Mouse (Mus musculus): ENCODE measurements around the gene Ncoa1.

The Ncoa1 gene

DNA sequence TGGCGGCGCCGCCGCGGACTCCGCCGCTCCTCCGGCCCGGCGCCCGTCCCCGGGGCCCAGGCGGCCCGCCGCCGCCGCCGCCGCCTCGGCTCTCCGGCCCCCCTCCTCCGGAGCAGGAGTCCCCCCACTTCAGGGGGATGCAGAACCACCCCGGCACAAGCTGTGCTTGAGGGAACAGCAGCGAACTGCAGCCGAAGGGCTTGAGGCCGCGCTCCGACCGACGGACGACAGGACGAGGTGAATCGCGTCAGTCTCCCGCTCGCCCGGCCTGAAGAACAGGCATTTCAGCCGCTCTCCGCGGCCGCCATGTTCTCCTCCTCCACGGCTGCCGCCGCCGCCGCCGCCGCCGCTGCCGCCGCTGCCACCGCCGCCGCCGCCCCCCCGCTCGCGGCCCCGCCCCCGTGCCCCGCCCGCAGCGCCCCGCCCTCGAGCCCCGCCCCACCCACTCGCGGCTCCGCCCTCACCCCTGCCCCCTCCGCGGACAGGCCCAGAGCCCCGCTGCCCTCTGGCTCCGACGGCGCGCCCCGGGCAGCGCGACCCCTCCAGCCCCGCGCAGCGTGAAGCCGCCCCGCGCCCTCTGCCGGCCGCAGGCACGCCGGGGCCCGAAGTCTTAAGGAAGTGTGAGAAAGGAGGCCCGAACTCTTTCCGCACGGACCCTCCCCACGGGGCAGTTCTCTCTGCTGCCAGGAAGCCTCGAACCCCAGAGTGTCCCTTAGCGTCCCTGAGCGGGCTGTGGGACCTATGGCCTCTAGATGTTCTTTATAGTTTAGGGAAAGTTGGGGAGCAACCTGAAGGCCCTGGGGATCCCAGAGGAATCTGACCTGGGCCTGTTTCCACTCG, at the start of gene Ncoa1:
TSS of gene Ncoa1 (minus strand) at position 351 of the 840 bp plus-strand sequence.
- peak; percentile 60 for DNase-seq (ENCODE audit: low spot score)

DNA sequence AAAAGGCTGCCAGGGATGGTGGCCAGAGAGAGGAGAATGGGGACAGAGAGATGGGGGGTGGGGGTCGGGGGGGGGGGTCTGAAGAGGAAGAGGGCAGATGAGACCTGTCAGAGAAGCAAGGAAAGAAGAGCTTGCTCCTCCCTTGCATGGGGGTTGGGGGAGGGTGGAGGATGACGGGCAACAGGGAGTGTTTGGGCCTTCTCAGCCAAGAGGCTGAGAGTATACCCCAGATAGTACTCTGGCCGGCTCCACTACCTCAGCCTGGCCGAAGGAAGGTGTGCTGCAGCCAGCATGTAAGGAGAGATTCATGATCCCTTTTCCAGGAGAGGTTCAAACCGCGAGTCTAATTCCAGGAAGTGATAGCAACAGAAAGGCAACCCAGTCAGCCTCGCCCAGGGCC, 47.6 kb upstream of the Ncoa1 start:
- no peak for DNase-seq (ENCODE audit: low spot score)

DNA sequence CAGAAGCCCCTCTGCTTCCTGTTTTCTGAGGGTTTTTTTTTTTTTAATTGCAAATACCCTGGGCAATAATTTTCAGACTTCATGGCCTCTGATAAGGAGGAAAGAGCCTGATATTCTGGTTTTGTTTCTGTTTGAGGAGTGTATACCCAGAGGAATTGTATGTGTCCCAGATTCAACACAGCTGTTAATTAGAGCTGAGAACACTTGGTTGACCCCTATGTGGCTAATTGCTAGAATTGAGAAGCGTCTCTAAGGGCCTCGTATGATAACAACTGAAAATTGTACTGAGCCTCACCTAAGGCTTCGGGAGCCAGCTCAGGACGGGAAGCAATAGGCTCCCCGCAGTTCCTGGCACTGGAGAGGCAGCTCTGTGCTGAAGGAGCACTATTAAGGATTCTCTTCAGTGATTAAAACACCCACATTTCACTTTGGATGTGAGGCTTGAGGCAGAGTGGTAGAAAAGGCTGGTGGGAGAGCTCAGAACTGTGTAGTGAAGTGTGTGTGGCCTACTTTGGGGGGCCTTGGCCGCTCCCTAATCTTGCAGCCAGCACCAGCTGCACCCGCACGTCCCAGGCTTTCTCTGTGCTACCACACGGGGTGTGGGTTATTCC, 46.8 kb upstream of the Ncoa1 start:
- no peak for DNase-seq (ENCODE audit: low spot score)

DNA sequence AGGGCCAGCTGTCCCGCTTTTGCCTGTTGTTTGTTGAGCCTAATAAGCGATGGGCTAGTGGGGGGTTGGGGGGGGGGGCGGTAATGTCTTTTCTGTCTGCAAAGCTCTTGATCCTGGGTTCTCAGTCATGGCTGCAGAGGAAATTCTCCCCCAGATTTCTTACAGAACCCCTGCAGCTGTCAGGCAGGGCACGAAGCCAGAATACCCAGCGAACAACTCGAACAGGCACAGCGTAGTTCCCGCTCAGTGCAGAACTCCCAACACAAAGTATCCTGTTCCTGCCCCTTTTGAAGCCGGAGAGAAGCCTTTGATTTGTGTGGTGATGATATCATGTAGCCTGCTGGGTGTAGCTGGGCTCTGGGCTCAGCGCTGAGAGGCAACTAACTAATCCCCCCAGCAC, 46.2 kb upstream of the Ncoa1 start:
- DNase-seq (ENCODE audit: low spot score): no peak

DNA sequence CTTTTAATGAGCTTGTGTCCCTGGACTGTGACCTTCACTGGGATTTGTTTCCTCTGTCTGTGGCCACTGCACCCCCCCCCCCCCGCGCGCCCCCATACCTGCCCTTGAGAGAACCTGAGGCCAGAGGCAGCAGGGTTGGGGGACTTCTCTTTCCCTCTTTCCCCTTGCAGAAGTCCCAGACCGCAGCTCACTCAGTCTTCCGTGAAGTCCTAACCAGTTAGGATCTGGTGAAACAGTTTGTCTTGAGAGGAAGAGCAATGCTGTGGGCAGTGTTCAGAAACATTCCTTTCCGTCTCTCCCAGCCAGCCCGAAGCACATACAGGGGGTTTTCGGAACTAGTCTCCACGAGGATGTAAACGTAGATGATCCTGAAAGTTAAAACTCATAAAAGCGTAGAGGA, 42.0 kb upstream of the Ncoa1 start:
- no peak for DNase-seq (ENCODE audit: low spot score)

DNA sequence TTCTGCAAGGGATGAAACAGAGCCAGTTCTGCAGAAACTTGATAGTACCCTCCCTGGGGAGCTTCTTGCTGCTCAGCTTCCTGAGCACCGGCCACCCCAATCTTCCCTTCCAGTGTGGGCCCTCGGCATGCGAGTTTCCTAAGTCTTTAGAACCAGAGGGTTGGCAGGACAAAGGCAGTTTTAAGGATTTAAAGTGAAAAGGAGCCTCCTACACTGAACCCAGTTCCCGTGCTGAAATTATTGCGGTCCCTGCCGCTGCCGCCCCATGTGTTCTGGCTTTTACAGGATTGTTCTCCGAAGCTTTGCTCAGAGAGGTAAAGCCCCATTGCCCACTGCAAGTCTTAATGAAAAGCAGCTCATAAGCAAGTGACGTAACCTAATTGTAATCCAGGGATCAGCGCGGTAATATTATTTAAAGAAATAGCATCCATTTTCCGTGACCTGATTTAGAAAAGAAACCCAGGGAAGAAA, 32.6 kb upstream of the Ncoa1 start:
- peak; percentile 9 for DNase-seq (ENCODE audit: low spot score)

DNA sequence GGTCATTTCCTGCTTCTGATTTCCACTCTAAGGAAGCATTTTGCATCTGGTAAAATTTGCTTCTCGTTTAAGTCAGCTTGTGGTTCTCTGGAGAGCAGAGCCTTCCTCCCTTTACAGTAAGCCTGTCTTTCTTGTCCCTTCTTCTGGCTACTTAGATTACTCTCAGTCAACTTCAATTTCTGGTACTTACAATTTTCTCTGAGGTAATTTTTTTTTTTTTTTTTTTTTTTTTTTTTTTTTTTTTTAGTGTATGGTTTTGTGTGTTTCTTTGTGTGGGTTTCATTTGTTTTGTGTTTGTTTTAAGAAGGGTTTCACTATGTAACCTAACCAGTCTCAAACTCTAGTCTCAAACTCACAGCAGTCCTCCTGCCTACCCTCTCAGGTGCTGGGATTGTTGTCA, 31.2 kb upstream of the Ncoa1 start:
- DNase-seq (ENCODE audit: low spot score): no peak

DNA sequence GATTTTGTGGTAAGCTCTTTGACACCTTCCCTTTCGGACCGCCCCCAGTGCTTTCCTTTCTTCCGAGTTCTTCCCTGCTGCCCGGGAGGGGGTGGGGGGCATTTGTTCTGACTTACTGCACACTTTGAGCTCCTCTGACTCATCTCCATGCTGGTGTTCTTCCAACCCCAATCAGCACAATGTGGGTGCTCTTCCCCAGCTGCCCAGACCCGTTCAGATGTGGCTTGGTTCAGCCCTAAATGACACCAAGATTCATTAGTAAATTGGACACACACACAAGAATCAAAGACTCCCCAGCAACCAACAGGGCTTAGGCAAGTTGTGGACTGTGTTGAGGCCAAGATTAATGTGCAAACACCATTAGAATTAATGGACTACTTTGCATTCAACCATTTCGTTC, 30.5 kb upstream of the Ncoa1 start:
- DNase-seq (ENCODE audit: low spot score): no peak

DNA sequence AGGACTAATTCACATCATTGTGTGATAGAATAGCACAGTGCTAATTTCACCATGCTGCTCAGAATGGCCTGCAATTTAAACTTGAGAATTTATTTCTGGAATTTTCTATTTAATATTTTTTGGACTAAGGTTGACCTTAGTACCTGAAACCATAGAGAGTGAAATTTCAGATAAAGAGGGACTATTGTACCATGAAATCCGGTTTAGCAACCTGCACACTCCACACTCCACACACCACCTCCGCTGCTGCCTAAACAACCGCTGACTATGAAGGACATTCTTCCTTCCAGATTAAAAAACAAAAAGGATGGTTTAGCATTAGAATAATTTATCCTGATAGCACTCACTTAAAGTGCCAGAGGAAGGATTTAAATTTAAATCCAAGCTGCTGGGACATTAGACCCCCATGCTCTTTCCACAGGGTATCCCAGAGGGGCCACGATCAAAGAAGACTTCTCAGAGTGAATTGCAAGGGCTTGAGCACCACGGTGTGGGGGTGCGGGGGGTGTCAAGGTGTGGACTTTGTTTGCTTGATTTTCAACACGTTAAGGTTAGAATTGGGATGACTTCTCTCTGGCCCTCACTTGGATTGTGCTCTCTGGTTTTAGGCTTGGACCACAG, 29.9 kb upstream of the Ncoa1 start:
- DNase-seq (ENCODE audit: low spot score): no peak

DNA sequence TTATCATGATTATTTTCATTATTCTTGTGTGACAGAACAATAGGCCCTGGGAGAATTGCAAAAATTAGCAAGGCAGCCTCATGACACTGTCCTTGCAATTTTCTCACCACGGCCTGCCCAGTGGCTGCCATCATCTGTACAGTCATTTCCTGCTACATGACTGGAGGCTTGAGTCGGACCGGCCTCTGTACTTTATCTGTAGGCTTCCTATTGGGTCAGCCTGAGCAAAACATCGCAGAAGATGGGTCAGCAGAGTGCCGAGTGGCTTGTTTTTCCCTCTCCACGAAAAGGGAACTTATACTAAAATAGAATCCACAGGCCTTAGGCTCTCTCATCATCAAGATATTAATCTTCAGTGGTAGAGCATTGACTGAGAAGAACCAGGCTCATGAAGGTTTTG, 28.3 kb upstream of the Ncoa1 start:
- no peak for DNase-seq (ENCODE audit: low spot score)

DNA sequence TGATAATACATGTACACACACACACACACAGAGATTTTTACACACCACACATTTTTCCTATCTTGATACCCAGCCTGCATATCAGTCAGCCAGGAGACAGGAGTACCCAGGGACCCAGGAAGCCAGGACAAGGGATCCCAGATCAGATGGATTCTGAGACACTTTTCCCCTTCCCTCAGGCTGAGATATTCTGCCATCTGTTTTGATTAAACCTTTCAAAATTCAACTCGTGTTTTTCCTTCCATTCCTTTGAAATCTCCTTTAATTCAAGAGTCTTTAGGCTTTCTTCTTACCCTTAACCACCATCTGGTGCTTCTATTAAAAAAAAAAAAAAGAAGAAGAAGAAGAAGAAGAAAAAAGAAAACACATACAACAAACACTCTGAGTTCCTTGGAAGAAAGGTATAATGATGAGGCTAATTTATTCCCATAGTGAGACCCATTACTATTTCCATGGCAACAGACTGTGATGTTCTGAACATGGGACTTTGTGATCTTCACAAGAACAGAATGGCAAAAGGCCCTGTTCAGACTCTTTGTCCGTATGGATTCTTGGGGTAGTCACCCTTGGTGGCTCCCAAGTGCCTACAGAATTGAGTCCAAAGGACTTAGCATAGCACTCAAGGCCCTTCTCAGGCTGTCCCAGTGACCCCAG, 26.8 kb upstream of the Ncoa1 start:
- no peak for DNase-seq (ENCODE audit: low spot score)

DNA sequence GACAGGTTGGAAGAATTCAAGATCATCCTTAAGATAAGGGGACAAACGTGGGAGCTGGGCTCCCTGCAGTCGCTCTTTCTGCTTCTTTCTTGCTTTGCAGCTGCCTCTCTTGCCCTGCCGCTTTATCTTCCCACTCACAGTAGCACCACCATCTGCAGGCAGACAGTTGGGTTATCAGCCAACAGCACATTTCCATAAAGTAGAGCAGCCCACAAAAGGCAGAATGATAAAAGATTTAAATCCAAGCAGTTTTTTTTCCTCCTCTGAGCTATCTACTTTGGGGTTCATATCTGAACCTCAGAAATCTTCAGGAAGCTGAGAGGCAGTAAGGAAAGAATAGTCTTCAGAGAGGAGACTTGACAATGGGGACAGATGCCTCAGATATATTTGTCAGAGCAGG, 24.9 kb upstream of the Ncoa1 start:
- DNase-seq (ENCODE audit: low spot score): no peak

DNA sequence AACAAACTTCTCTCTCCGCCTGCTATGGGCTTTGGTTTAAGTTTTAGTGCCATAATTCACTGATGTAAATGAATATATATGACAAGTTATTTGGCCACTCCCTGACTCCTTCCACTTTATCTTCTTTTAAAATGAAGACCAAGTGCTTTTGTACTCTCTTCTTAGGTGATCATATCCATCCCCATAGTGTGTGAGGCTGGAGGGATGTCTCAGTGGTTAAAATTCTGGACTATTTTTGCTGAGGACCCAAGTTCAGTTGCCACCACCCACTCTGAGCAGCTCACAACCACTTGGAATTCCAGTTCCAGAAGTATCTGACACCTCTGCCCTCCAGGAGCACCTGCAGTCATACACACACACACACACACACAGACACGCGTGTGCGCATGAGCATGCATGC, 23.5 kb upstream of the Ncoa1 start:
- DNase-seq (ENCODE audit: low spot score): no peak

DNA sequence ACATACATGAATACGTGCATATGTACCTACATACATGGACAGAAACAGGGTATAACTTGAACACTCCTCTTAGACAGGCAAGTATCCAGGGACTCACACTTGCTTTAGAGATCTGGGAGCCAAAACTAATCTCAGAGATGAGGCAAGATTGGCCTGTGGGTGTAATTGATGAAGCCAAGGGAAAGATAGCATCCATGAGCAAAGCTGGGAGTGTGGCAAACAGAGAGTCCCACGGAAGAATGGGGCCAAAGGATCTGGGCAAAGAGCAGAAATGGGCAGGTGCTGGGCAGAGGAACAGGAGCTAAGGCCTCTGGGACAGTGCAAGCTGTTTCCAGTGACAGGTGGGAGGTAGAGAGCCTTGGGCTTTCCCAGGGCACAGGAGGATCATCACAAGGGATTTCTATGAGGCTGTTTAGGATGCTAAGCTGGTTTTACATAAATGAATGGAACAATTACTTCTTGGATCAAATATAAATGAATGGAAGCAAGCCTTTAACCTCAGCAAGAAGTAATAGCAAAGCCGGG, 22.7 kb upstream of the Ncoa1 start:
- no peak for DNase-seq (ENCODE audit: low spot score)

DNA sequence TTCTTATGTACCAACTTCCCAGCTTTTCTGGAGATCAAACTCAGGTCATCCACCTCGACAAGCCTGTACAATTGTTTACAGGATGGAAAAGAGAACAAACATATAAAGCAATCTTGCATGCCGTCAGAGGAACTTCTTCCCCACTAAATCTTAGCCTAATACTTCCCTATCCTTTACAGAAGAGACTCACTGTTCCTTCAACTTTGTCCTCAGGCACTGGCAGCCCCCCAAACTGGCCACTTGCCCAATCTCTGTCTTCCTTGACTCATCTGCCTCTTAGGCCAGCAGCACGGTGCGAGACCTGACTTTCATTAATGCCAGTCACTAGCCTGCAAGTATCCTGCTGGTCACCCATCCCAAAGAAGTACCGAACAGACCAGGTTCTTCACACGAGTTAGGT, 11.4 kb upstream of the Ncoa1 start:
- no peak for DNase-seq (ENCODE audit: low spot score)

DNA sequence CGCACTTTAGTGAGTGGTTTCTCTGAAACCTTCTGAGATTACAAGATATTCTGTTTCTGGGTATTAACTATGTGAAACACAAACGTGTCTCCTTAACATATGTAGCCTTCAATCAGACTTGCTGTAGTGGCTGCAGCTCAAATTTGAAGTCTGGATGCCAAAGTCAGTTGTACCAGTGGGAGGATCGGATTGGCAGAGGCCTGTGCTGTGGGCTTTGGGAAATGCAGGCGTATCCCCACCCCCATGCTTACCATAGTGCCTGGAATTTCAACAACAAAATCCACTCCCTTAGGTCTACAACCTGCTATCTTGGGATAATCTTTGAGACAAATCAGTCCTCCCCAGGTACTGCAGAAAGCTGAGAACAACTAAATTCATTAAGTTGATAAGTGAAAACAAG, 6.4 kb upstream of the Ncoa1 start:
- DNase-seq (ENCODE audit: low spot score): no peak

DNA sequence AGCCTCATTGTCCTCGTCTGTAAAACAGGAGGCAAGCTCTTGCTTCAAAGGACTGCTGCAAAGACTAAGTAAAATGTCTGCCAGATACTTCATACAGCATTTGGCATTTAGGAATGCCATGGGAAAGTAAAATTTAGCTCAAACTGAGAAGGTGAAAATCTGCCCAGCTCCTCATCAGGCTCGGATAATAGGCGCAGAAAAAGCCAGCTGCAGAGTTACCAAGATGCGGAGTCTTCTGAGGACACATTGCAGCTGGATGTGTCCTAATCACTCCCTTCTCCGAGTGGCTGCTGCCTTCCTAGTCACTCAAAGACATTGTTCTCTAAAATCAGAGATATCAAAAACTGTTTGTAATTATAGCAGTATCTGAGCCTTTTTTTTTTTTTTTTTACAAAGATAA, 4.7 kb upstream of the Ncoa1 start:
- no peak for DNase-seq (ENCODE audit: low spot score)

DNA sequence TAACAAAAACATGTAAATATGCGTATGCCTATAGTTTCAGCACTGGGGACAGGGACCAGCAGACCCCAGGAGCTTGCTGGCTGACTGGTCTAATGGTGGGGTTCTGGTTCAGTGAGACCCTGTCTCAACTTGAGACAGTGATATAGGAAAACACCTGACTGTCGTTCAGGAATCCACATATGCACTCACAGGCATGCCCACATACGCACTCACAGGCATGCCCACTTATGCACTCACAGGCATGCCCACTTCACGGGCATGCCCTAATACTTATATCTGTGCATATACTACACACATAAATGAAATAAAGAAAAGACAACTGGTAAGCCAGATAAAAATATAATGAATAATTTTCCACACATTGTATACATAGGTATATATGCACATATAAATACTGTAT, 3.3 kb upstream of the Ncoa1 start:
- DNase-seq (ENCODE audit: low spot score): no peak

DNA sequence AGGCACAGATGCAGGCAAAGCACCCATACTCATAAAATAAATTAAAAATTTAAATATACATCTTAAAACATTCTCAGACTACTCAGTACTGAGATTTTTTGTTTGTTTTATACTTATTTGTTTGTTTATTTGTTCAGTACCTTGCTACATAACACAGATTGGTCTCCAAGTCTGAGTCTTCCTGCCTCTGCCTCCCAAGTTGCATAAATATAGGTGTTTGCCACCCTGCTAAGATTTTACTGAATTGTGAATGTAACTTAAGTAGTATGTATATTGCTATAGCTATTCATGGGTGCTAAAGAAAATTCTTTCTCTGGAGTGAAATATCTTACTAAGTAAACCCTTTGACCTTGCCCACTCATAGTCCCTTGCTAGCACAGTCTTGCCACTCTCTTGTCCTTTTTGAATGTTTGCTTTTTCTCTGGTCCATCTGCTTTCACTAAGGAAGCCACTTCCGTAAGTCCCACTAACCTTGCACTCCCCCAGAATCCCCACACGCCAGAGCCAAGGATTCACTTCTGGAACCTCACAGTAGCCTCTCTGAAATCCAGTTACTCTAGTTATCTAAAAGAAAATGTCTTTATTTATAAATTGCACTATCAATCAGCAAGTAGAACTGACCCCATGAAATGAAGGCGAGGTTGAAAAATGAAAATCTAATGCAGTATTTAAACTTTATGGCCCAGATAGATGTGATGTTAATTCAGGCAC, 2.3 kb upstream of the Ncoa1 start:
- no peak for DNase-seq (ENCODE audit: low spot score)

DNA sequence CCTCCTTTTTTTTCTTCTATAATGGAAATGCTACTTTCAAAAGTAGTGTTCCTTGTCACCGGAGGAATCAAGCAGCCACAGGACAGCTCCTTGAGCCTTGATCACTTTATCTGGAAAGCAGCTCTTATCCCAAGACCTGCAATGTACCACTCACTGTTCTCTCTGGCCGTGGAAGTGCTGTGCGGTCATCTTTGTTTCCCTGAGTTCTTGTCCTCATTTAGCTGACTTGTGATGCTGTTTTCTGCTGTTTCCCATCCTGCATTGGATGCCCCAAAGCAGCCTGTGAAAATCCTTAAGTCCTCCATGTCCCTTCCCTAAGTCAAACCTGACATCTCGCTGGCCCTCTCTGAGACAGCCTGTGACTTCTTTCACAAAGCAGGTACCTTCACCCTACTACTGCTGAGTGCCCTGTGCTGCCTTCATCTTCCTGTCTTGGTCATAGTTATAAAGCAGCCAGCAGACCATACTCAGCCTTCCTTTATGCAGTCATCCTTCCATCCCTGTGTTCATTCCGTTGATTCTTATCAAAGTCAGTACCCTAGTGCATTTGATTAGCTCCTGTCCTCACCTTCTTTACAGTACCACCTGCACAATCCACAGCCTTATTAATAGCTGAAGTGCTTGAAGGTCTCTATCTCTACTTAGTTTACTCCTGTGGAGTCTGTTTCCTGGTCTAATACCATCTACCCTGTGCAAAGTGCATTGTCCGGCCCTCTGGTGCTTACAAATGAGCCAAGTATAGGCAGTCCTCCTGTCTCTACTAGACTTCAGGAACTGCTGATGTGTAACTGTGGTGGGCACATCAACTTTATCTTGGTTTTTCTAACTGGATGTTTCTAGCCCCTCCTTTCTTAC, 1.2 kb upstream of the Ncoa1 start:
- DNase-seq (ENCODE audit: low spot score): no peak

DNA sequence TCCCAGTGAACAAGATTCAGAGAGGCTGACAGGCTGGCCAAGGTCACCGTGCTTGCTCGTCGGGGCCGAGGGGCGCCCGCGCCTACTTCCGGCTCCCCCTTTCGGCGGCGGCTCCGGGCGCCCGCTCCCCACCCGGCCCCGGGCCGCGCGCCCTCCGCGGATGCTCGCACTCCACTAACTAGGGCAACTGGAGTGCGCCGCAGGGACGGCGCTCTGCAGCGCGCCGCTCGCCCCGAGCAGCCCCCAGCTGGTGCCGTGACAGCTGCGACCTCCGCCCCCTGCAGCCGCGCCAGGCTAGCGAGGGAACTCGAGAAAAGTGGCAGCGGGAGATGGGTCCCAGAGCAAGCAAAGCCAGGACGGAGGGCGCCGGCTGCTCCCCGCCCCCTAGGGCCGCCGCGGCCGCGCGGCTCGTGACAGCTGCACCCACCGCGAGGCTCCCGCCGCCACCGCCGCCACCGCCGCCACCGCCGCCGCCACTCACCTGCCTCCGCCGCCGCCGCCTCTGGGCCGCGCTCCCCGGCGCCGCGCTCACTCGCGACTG, 621 bp downstream of the Ncoa1 start:
- peak; percentile 30 for DNase-seq (ENCODE audit: low spot score)

Data from ovary, postnatal 10 days (tissue).